Mouse (Mus musculus) erythroblast, adult 5-6 weeks (primary cell): Measurements from ENCODE around the gene Aqr. TPM values are rescaled to one million over a fixed set of nuclear protein-coding genes. Genes with fewer than 3 reads are reported as not detected.

Source experiments
- ATAC-seq: replicated peaks from 2 replicates; pipeline ENCODE4 v1.8.0; 2016; ENCODE audit warnings: moderate number of reproducible peaks, mild to moderate bottlenecking, moderate TSS enrichment, inconsistent platforms; ENCODE audit not compliant: poor library complexity, low FRiP score, severe bottlenecking
- total RNA-seq, 2 experiments: library from RNA; stranded (forward) in 1 of 2; stranded (reverse) in 1 of 2; fragments of 150-400 nt in 1 of 2; fragments of 200-764, 138-1000 nt in 1 of 2; gene quantifications; 2 replicates each; pipeline versions ENCODE4 v1.2.3 to v1.2.4; 2015 to 2017; ENCODE audit warnings: low replicate concordance in 2 of 2

The Aqr gene
- total RNA-seq, 2 experiments from 2014 or later, result 9.8 to 15.0 TPM

GRCm38 (mm10) chr2:114143842-114144241, 43.0 kb downstream of the Aqr start:
- no peak for ATAC-seq

DNA sequence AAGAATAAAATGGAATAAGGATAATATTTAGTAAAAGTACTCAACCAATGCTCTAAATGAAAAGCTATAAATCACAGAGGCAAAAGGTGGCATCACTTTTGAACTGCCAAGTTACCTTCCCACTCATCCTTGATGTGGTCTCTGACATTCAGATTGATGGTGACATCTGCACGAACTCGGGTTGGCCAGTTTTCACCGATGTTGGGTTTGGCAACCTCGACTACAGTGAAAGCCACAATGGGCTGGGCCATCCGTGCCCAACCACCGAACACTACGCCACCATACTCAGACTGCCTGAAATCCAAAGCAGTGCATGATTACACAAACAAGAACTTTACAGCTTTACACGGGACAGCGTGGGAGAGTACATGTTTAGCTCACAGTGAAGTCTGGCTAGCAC, 50.1 kb downstream of the Aqr start:
- ATAC-seq, result no peak

DNA sequence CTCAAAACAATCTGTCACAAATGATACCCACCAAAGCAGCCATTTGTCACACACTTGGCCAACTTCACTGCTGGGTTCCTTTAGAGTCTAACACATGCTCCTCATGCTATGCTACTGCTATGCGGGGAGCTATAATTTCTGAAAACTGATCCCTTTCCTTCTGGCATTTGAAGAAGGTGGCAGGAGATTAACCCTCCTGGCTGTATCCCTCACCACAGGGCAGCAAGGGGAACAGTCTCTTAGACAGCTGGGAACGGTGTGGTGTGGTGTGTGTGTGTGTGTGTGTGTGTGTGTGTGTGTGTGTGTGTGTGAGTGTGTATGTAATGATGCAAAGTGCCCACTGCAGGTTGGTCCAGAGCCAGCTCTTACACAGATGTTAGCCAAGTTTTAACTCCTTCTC, 51.0 kb downstream of the Aqr start:
- ATAC-seq, result no peak

- ATAC-seq, result no peak
Observed at GRCm38 (mm10) chr2:114133355-114133754, 53.5 kb downstream of the Aqr start.

GRCm38 (mm10) chr2:114130657-114131056, 56.2 kb downstream of the Aqr start:
- ATAC-seq, result no peak

DNA sequence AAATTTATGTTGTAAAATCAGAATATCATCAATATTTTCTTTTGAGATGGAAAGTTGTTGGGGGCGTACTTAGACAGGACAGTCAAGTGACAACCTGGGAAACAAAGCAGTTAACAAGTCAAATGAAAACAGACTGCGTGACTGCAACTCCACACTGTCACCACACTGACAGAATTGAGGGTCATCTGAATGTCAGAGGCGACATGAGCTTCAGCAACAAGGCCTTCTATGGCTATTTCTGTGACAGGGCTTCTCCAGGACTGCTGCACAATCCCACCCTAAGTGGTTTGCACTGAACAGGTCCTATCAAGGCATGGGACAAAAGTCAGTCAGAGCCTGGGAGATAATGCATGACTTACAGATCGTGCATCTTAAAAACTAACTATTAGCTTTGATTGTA, 63.5 kb downstream of the Aqr start:
- no peak for ATAC-seq

DNA sequence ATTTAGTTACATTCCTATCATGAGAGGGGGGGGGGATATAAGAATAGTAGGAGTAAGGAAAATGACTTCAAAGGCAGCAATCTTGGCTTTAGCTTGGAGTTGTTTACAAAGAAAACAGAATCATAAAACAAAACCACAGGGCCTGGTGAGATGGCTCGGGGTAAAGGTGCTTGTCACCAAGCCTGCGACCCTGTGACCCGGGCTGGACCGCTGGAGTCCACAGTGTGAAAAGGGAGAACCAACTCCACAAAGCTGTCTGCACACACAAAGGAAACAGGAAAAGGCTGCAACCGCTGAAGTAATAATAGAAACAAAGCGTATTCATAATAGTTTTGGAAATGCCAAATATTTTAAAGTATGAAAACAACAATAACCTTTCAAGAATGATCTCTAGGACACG, 67.4 kb downstream of the Aqr start:
- ATAC-seq, result no peak

DNA sequence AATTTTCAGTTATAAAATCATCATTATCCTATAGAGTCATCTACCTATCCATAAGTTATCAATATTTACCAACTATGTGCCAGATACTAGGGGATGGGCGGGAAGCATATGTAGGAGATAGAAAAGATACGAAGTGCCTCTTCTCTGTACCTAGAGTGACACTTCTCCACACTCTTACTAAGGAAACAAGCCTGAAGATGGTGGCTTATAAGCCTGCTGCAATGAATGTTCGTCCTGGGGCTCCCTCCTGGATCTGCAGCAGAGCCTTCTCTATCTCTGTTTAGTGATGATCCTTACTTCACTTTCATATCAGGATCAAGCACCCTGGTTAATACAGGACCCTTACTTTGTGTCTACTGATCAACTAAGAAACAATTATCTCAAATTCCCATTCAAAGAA, 69.2 kb downstream of the Aqr start:
- ATAC-seq, result no peak

DNA sequence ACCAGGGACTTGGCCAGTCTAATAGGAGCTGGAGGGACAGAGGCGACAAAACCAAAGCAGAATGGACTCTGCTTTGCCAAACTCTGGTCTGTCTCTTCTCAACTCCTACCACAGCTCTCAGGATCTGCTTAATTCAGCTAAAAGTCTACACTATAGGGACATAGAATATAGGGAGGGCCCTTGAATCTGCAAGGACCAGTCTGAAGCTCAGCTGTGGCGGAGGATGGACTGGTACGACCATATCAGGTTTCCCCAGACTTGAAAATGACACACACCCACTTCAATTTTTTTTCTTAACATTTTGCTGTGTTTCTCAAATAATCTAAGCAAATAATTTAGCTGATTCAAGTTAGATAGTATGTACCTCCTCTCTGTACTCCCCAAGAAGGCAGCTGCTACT, 69.6 kb downstream of the Aqr start:
- ATAC-seq, result no peak

GRCm38 (mm10) chr2:114115563-114115962, 71.3 kb downstream of the Aqr start:
- no peak for ATAC-seq

- ATAC-seq, result no peak
Observed at GRCm38 (mm10) chr2:114107288-114108278, 79.2 kb downstream of the Aqr start.

DNA sequence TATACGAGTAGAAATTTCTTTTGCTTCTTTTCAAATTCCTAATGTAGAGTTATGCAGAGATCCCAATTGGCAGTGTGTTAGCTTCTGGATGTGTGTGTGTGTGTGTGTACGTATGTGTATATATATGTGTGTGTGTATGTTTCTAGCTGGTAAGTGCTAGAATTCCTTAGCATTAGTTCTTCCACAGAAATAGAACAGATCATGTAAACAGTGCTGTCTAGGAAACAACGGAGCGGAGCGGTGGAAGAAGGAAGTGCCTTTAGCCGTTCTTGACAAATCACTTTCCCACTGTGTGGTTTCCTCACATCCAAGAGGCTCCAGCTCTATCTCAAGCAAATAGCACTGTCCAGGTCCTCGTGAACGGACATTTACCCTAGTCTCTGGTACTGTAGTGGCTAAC, 80.4 kb downstream of the Aqr start:
- no peak for ATAC-seq

GRCm38 (mm10) chr2:114102471-114102870, 84.4 kb downstream of the Aqr start:
- ATAC-seq, result no peak

DNA sequence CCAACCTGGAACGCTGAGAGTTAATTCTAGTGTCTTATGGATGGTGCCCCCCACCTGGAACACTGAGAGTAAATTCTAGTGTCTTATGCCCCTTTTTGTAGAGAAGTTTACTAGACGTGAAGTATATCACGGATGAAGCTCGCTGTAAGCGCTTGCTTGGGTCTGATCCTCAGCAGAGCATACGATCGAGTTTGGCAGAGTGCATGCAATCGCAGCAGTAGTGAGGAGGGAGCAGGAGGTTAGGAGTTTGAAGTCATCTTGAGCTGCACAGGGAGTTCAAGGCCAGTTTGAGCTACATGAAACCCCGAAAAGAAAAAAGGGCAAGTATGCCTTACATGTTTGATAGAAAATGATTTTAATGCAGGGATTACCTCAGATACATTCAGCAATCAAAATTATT, 86.0 kb downstream of the Aqr start:
- ATAC-seq, result no peak

DNA sequence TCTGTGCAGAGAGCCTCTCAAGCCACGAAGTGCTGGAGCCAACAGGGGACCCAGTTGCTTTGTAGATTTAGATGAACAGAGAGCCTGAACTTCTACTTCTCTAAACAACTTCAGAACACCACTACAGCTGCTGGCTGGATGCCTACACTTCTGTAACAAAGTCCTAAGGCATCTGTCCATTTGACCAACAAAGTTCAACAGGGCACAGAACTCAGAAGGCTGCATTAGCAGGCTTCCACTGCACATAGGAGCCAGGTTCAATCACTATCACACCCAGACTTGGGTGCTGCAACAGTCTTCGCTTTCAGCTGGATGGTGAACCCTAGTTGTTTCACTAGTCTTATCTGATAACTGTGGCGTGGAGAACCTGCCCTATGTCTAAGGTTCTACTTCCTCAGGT, 87.0 kb downstream of the Aqr start:
- ATAC-seq, result no peak

DNA sequence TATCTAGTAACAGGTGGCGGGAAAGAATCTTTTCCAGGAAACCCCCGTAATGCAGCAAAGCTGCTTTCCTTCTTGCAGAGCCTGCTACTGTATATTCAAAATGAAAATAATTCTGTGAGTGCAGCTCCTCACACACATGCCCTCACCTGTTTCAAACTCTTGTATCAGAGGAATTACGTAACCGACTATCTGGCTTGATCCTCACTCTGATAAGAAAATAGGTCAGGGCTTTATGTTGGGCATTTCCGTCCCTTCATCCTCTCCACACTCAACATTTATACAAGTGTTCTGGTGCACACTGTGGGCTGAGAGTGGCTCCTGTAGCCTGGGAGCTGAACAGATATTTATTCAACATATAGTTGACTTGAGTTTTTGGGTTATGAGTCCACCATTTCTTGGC, 87.7 kb downstream of the Aqr start:
- ATAC-seq, result no peak

DNA sequence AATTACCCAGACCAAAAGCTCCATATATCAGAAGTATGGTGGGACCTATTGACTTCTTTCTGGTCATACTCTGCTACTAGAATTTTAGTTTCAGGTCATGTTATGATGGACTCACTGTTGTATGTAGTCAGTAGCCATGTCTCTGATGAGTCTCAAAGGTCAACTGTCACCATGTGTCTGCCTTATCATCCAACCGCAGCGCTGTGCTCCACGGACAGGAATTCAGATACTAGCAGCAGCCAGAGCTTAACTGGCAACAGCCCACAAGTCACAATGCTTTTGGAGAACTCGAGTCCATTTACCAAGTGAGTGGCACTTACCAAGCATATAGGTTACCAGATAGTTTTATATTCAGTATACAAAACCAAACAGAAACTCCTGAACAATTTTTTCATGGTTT, 89.2 kb downstream of the Aqr start:
- ATAC-seq, result no peak

DNA sequence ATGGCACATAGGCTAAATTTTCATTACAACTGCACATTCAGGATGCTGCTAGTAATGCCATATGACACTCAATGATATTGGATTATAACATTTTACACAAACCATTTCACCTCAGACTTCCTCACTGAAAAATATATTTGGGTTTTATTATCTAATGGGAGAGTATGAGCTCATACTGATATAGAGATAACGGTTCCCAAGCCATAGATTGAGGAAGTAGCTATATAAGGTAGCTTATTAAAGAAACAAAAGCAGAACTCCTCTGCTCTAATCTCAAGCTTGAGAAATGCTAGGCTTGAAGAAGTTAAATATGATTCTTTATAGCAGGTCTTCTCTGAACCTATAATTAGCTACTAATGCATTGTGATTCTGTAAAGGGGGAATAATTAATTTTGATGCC, 90.3 kb downstream of the Aqr start:
- ATAC-seq, result no peak

DNA sequence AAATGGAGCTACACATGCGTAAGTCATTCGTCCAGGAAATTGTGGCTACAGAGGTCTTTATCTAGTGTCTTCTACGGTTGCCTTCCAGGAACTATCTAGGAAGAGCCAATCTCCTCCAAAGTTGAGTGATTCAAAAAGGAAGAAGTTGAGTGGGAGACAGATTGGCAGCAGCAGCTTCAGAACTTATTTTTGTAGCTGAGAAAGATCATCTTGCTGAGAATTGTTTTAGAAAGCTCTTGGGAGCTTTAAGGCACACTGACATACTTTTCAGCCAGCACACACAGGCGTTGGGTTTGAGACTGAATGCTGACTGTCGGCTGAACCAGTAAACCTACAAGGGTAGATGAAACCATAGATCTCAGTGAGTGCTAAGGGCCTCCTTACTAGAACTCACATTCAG, 91.5 kb downstream of the Aqr start:
- ATAC-seq, result no peak

DNA sequence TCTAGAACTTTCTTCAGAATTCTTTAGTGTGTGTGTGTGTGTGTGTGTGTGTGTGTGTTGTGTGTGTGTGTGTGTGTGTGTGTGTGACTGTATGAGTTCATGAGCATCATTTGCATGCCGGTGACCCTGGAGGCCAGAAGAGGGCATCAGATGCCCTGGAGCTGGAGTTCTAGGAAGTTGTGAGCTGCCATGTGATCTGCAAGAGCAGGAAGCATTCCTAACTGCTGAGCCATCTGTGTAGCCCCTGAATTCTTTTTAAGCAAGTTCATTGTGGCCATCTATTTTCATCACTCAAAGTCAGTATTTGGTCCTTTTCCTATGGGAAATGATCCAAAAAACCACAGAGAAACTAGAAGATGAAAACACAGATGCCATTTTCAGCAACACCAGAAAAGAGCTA, 92.1 kb downstream of the Aqr start:
- ATAC-seq, result no peak

- no peak for ATAC-seq
Observed at GRCm38 (mm10) chr2:114093577-114093976, 93.2 kb downstream of the Aqr start.

DNA sequence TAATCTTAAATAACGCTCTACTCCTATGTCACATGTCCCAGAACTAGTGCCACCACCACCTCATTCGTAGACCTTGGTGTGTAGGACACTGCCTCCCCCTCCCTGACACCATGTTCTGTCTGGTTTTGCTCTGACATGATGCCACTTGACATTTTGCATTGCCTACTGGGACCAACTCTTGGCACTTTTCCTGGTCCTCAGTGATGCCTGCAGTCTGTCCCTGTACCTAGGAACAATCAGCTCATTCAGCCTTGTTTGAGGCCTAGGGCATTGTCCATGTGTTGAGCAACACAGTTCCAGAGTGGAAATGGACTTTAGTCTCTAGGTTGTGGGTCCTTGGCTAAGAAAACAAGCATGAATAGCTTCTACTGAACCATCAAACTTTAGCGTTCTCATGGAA, 97.0 kb downstream of the Aqr start:
- ATAC-seq, result no peak
